Mouse (Mus musculus) left cerebral cortex, postnatal 4 days (tissue): ENCODE data around the gene Olfr108. TPM values are rescaled to one million over a fixed set of nuclear protein-coding genes. Genes with fewer than 3 reads are reported as not detected.

Experiments used
- DNase-seq: peaks from one replicate; pipeline ENCODE4 v3.0.0-alpha.2; 2022
- intact Hi-C: fragments of 180-260 bp; cut with DNase I; formaldehyde crosslinking; loops from one replicate; pipeline ENCODE4 v1.15.1; 2025
- total RNA-seq, 2 experiments: library from RNA; stranded (reverse); gene quantifications; 2 replicates each; pipeline ENCODE4 v1.2.3; 2021

The Olfr108 gene
- total RNA-seq: not detected

GRCm38 (mm10) chr17:37445180-37445579 lies at the start of gene Olfr108:
Gene Olfr108 (plus strand): TSS chr17:37445480.
- no peak for DNase-seq
- intact Hi-C loops: no loop called here

GRCm38 (mm10) chr17:37398926-37399325 lies 46.4 kb upstream of the Olfr108 start, which contains the start of gene Olfr107:
Gene Olfr107 (plus strand): TSS chr17:37399226.
- no peak for DNase-seq
- intact Hi-C loops: no loop called here

- DNase-seq: no peak
- intact Hi-C loops: no loop called here
These were observed 31.9 kb upstream of the Olfr108 start for GRCm38 (mm10) chr17:37413380-37413779.

- DNase-seq: no peak
- intact Hi-C loops: no loop called here
These were observed 13.3 kb downstream of the Olfr108 start, which contains the start of gene Olfr109 for GRCm38 (mm10) chr17:37458616-37459015. Gene Olfr109 (plus strand): TSS chr17:37458916.

GRCm38 (mm10) chr17:37483452-37483851 lies 38.2 kb downstream of the Olfr108 start, which contains the start of gene H2-M2:
Gene H2-M2 (minus strand): TSS chr17:37483552.
- no peak for DNase-seq
- intact Hi-C loops: no loop called here

- no peak for DNase-seq
- intact Hi-C loops: no loop called here
These were observed 46.7 kb downstream of the Olfr108 start, which contains the start of gene Olfr110 for GRCm38 (mm10) chr17:37491930-37492518. Gene Olfr110 (plus strand): TSS chr17:37492468.

Other genes with a start within 250 kb of the Olfr108 start
- gene Olfr94, start 244.5 kb upstream of the Olfr108 start, total RNA-seq: not detected
- gene Olfr95, start 232.4 kb upstream of the Olfr108 start, total RNA-seq: not detected
- gene Olfr96, start 225.3 kb upstream of the Olfr108 start, total RNA-seq: not detected
- gene Olfr97, start 208.2 kb upstream of the Olfr108 start, total RNA-seq: not detected
- gene Olfr98, start 181.7 kb upstream of the Olfr108 start, total RNA-seq: not detected
- 1 to 10 TPM; 1.6 to 1.7 TPM for gene H2-M3, start 175.3 kb upstream of the Olfr108 start, total RNA-seq
- not detected for gene Olfr99, start 162.0 kb upstream of the Olfr108 start, total RNA-seq
- not detected for gene Olfr101, start 141.2 kb upstream of the Olfr108 start, total RNA-seq
- not detected for gene Olfr102, start 128.4 kb upstream of the Olfr108 start, total RNA-seq
- gene Olfr103, start 105.8 kb upstream of the Olfr108 start, total RNA-seq: not detected
- not detected for gene Olfr104-ps, start 85.9 kb upstream of the Olfr108 start, total RNA-seq
- gene Olfr105-ps, start 66.4 kb upstream of the Olfr108 start, total RNA-seq: not detected
- not detected for gene Olfr106-ps, start 55.1 kb upstream of the Olfr108 start, total RNA-seq
- gene Olfr107, start 46.3 kb upstream of the Olfr108 start, total RNA-seq: not detected
- gene Olfr109, start 13.4 kb downstream of the Olfr108 start, total RNA-seq: not detected
- gene H2-M2, start 38.1 kb downstream of the Olfr108 start, total RNA-seq: not detected
- gene Olfr110, start 47.0 kb downstream of the Olfr108 start, total RNA-seq: not detected
- under 1 TPM in 1 of 2 experiments, not detected in 1; 0.18 TPM for gene Olfr111, start 62.5 kb downstream of the Olfr108 start, total RNA-seq
- not detected for gene Olfr112, start 124.0 kb downstream of the Olfr108 start, total RNA-seq
- not detected for gene Olfr113, start 132.2 kb downstream of the Olfr108 start, total RNA-seq
- gene Olfr114, start 147.3 kb downstream of the Olfr108 start, total RNA-seq: not detected
- gene Olfr115, start 181.6 kb downstream of the Olfr108 start, total RNA-seq: not detected
- gene Olfr116, start 181.7 kb downstream of the Olfr108 start, total RNA-seq: not detected
- not detected for gene Olfr117, start 218.3 kb downstream of the Olfr108 start, total RNA-seq
- not detected for gene Olfr118, start 221.5 kb downstream of the Olfr108 start, total RNA-seq